Mouse (Mus musculus) heart, postnatal 14 days (tissue): ENCODE measurements at regions not wholly inside any gene's neighbourhood (a gene's known extent, or its start where the extent isn't known, plus 50 kb on each side); places are given as distances from the start of the nearest gene placed in this dataset.
"Not testable (repeated sequence)": the region's sequence is repeated elsewhere in the genome, so short reads cannot be mapped to it uniquely, and the experiment has no call there.

Experiments used
- DNase-seq, 2 experiments: peaks; one replicate each; pipeline ENCODE4 v3.0.0; 2021 to 2022
- intact Hi-C: fragments of 180-260 bp; cut with DNase I; formaldehyde crosslinking; loops from one replicate; pipeline ENCODE4 v1.15.1; 2025

DNA sequence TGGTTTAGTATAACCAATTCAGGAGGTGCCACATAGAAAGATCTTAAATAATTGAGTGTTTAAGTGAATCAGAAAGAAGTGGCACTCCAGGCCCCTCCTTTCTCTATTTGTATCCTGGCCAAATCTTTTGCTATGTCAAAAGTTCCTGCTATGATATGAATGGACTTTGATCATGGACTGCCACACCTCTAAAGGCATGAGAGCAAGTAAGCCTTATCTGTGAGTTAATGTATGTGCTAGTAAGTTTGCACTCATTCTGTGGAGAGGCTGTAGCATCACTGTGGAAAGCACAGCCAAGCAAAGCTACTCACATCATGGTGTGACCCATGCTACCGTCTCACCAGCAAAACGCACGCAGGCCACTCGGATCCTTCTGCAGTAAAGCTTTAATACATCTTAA is 140.2 kb downstream of the Jrkl start:
- intact Hi-C loops, result no loop called here
- no peak for DNase-seq

DNA sequence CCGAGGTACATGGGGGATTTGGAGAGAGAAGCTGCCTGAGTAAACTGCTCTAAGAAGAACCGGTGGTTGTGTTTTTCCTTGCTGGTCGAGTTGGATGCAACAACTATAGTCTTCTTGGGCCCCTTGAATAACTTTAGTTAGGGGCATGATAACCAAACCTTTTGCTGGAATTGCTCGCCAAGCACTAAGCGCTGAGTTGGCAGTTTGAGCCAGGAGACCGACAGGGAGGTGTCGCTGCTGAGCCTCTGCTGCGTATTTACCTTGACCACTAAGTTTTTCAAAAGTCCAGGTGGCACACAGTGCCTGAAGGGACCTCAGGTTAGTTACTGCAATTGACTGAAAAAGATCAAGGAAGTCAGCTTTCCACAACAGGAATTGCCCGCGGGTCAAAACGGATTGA is 162.0 kb downstream of the Jrkl start:
- intact Hi-C loops, result no loop called here

GRCm38 (mm10) chr9:13049079-13049478 is 196.6 kb downstream of the Jrkl start:
- intact Hi-C loops, result no loop called here
- DNase-seq, result no peak

More for the DNA sequence above, 162.0 kb downstream of the Jrkl start:
- DNase-seq, result no peak

DNA sequence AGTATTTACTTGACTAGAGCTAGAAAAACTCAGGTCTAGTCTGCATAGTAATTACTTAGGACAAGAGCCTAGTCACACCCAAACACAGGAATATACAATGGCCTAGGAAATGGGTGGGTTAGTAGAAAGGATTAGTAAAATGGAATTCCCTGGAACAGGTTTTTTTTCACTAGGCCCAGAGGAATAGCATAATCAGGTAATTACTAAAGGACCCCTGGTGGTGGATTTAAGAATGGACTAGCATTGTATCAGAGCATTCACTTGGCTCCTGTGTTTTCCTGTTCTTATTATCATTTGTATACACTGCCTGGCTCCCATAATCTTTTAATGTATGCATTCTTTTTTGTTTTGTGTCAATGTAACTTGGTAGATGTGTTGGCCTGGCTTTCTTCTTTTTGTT is 226.6 kb downstream of the Jrkl start:
- intact Hi-C loops, result no loop called here
- no peak for DNase-seq

- intact Hi-C loops, DNase-seq: not testable (repeated sequence)
Measured at GRCm38 (mm10) chr9:12983209-12983608, 262.4 kb downstream of the Jrkl start.

- intact Hi-C loops, result no loop called here
- no peak for DNase-seq
Measured at GRCm38 (mm10) chr9:12973022-12973421, 272.6 kb downstream of the Jrkl start.

DNA sequence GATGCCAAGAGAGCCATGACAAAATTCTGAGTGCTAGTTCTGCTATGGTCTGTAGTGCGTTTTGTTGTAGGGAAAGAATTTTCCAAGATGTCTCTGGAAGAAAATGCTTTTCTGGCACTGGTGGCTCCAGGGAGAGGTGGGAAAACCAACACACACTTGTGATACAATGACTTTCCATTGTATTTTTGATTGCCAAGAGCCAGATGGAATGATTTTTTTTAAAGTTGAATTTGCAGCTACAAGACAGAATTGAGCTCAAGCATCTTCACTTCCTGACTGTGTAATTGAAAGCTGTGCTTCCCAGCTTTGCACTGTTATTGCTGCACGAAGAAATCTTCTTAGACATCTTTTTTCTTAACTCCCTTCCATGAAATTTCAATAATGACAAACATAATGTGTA is 285.3 kb downstream of the Jrkl start:
- DNase-seq, result no peak
- intact Hi-C loops, result no loop called here

GRCm38 (mm10) chr9:12946088-12946487 is 299.5 kb downstream of the Jrkl start:
- intact Hi-C loops, result no loop called here
- no peak for DNase-seq

- DNase-seq, result no peak
- intact Hi-C loops, result no loop called here
Measured at GRCm38 (mm10) chr9:12945476-12945875, 300.2 kb downstream of the Jrkl start.

DNA sequence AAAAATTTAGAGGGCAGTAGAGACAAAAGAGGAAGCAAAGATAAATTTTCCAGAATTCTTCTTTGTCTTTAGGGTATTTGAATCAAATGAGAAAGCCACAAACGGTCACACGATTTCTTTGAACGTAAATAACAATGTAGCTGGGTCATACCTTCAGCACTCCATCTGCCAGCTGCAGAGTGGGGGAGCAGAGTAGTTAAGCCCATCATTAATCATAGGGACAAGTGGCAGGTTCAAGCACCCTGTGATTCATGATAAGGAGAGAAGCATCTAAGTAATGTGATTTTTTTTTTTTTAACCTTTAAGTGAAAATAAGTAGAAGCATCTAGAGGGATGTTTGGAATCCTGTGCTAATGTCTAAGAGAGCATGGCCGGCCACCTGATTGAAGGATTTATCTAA is 300.6 kb downstream of the Jrkl start:
- no peak for DNase-seq
- intact Hi-C loops, result no loop called here

GRCm38 (mm10) chr9:12935016-12935415 is 310.6 kb downstream of the Jrkl start:
- no peak for DNase-seq
- intact Hi-C loops, result no loop called here

GRCm38 (mm10) chr9:12925549-12926186 is 320.0 kb downstream of the Jrkl start:
- intact Hi-C loops, result no loop called here

DNA sequence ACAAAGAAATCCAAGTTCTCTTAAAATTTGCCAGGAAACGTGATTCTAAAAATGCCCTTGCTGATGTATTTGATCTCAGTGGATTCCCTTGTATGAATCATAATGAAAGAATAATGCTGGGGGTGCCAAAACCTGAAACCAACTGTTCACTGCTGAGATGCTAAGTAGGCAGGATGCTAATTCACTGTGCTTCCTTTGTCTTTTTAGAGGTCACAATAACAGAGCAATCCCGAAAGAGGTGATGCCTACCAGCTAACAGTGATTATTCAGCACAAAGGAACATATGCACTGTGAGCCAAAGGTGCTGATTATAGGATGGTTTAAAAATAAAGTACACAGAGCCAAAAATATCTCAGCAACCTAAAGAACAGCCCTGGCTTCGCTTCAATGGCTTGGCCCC is 344.9 kb downstream of the Jrkl start:
- intact Hi-C loops, result no loop called here
- DNase-seq, result no peak

More at GRCm38 (mm10) chr9:12925549-12926186, 320.0 kb downstream of the Jrkl start:
- DNase-seq, result no peak

- intact Hi-C loops, result no loop called here
- DNase-seq, result no peak
Measured at GRCm38 (mm10) chr9:12879753-12880490, 365.7 kb downstream of the Jrkl start.

DNA sequence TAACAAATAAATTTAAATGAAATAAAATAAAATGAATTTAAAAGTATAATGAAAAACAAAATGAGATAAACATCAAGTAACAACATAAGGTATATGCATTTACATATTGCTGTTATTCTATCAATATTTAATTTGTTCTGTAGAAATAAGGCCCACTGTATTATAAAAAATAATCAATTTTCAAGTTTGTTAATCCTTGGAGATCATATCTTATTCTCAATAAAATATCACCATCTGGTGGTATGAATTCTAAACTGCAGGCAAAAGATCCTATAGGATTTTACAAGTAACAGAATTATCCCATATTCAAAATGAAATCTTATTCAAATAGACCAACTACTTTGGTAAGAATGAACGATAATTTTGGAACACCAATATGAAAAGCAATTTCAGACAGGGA is 369.1 kb downstream of the Jrkl start:
- intact Hi-C loops, result no loop called here

GRCm38 (mm10) chr9:12870941-12871340 is 374.7 kb downstream of the Jrkl start:
- DNase-seq, result peak; percentile 19 to 48
- intact Hi-C loops, result no loop called here

More for the DNA sequence above, 369.1 kb downstream of the Jrkl start:
- DNase-seq, result no peak
